Mouse (Mus musculus) embryonic facial prominence, embryonic 13.5 days (tissue): Measurements from ENCODE around the gene Gm43720. TPM values are rescaled to one million over a fixed set of nuclear protein-coding genes. Genes with fewer than 3 reads are reported as not detected.

Experiments used
- polyA plus RNA-seq: library from polyadenylated mRNA; unstranded; fragments of >200 nt; fragmentation: Nextera tagmentation; extraction: Ambion mirVana; gene quantifications from 2 replicates; pipeline ENCODE4 v1.2.1, GENCODE M21; 2015

The Gm43720 gene
- polyA plus RNA-seq, 1 experiment from 2014 or later, result 0.24 TPM

Other genes starting within 250 kb of the Gm43720 start
- not detected in 2 replicates for gene Smok3c, start 226.8 kb downstream of the Gm43720 start, polyA plus RNA-seq
- 21.6 and 23.3 TPM in 2 replicates for gene Zkscan1, start 194.9 kb downstream of the Gm43720 start, polyA plus RNA-seq
- 70.7 and 71.3 TPM in 2 replicates for gene Zscan21, start 163.1 kb downstream of the Gm43720 start, polyA plus RNA-seq
- 24.0 and 24.4 TPM in 2 replicates for gene Zfp113, start 124.2 kb downstream of the Gm43720 start, polyA plus RNA-seq
- 308 and 342 TPM in 2 replicates for gene Cops6, start 118.9 kb downstream of the Gm43720 start, polyA plus RNA-seq
- gene Ap4m1, start 108.0 kb downstream of the Gm43720 start, polyA plus RNA-seq, result 35.7 and 37.5 TPM in 2 replicates
- gene Mcm7, start 107.5 kb downstream of the Gm43720 start, polyA plus RNA-seq, result 191 and 201 TPM in 2 replicates
- 94.2 and 101 TPM in 2 replicates for gene Taf6, start 92.5 kb downstream of the Gm43720 start, polyA plus RNA-seq
- gene Cnpy4, start 92.5 kb downstream of the Gm43720 start, polyA plus RNA-seq, result 67.5 and 69.8 TPM in 2 replicates
- 9.0 and 9.3 TPM in 2 replicates for gene Mblac1, start 85.6 kb downstream of the Gm43720 start, polyA plus RNA-seq
- not detected in 2 replicates for gene Nxpe5, start 54.1 kb downstream of the Gm43720 start, polyA plus RNA-seq
- gene Lamtor4, start 24.5 kb downstream of the Gm43720 start, polyA plus RNA-seq, result 61.2 and 63.5 TPM in 2 replicates
- gene BC037034, start 15.9 kb downstream of the Gm43720 start, polyA plus RNA-seq, result 5.8 and 9.0 TPM in 2 replicates
- 3.7 and 4.2 TPM in 2 replicates for gene Gal3st4, start 7.1 kb downstream of the Gm43720 start, polyA plus RNA-seq
- 47.6 and 49.1 TPM in 2 replicates for gene Gpc2, start within 50 bp of the Gm43720 start, polyA plus RNA-seq
- gene Stag3, start 282 bp upstream of the Gm43720 start, polyA plus RNA-seq, result 6.2 and 6.9 TPM in 2 replicates
- not detected in 2 replicates for gene Pvrig, start 62.0 kb upstream of the Gm43720 start, polyA plus RNA-seq
- gene Zfp157, start 161.5 kb upstream of the Gm43720 start, polyA plus RNA-seq, result 56.7 and 64.1 TPM in 2 replicates